Mouse (Mus musculus) skeletal muscle tissue, adult 2 months (tissue): ENCODE measurements around the gene Lcn10.
"Not testable (repeated sequence)": the region's sequence is repeated elsewhere in the genome, so short reads cannot be mapped to it uniquely, and the experiment has no call there.

ENCODE experiments used
- DNase-seq: peaks from one replicate; pipeline ENCODE4 v3.0.0-alpha.2; 2012; ENCODE audit warnings: low read depth, low spot score

Gene Lcn10

GRCm38 (mm10) chr2:25706643-25707481 lies 24.3 kb downstream of the Lcn10 start, which contains the start of gene Bmyc:
TSS of gene Bmyc (plus strand) at chr2:25706739.
- peak; percentile 48 for DNase-seq

GRCm38 (mm10) chr2:25708121-25708520 lies 25.6 kb downstream of the Lcn10 start:
- peak; percentile 28 for DNase-seq

GRCm38 (mm10) chr2:25709056-25709455 lies 26.5 kb downstream of the Lcn10 start:
- not testable (repeated sequence) for DNase-seq

GRCm38 (mm10) chr2:25709791-25710190 lies 27.3 kb downstream of the Lcn10 start:
- DNase-seq = not testable (repeated sequence)

GRCm38 (mm10) chr2:25711641-25712040 lies 29.1 kb downstream of the Lcn10 start:
- not testable (repeated sequence) for DNase-seq

- no peak for DNase-seq
These were observed 34.7 kb downstream of the Lcn10 start for GRCm38 (mm10) chr2:25717222-25717621.

GRCm38 (mm10) chr2:25733199-25733930 lies 50.8 kb downstream of the Lcn10 start:
- no peak for DNase-seq
